Mouse (Mus musculus) adipocyte (in vitro differentiated cells): ENCODE measurements at regions not wholly inside any gene's neighbourhood (a gene's known extent, or its start where the extent isn't known, plus 50 kb on each side); places are given as distances from the start of the nearest gene placed in this dataset.
"Not testable (repeated sequence)": the region's sequence is repeated elsewhere in the genome, so short reads cannot be mapped to it uniquely, and the experiment has no call there.

Experiments used
- DNase-seq: peaks from one replicate; pipeline ENCODE4 v3.0.0-alpha.2; 2016; ENCODE audit warnings: low spot score

GRCm38 (mm10) chr12:77089624-77090278 lies 127.8 kb upstream of the Max start:
- no peak for DNase-seq

GRCm38 (mm10) chr12:77088452-77088851 lies 126.5 kb upstream of the Max start:
- peak; percentile 10 for DNase-seq

GRCm38 (mm10) chr12:77086931-77087330 lies 124.9 kb upstream of the Max start:
- DNase-seq = not testable (repeated sequence)

GRCm38 (mm10) chr12:77085894-77086293 lies 123.9 kb upstream of the Max start:
- no peak for DNase-seq

- DNase-seq = no peak
Observed at GRCm38 (mm10) chr12:77085244-77085643, 123.2 kb upstream of the Max start.

- DNase-seq = no peak
Observed at GRCm38 (mm10) chr12:77084744-77085143, 122.7 kb upstream of the Max start.

GRCm38 (mm10) chr12:77084343-77084742 lies 122.3 kb upstream of the Max start:
- no peak for DNase-seq

- no peak for DNase-seq
Observed at GRCm38 (mm10) chr12:77083760-77084159, 121.8 kb upstream of the Max start.

GRCm38 (mm10) chr12:77081774-77082173 lies 119.8 kb upstream of the Max start:
- DNase-seq = no peak

GRCm38 (mm10) chr12:77079481-77079880 lies 117.5 kb upstream of the Max start:
- no peak for DNase-seq

- DNase-seq = no peak
Observed at GRCm38 (mm10) chr12:77076678-77077077, 114.7 kb upstream of the Max start.

- DNase-seq = no peak
Observed at GRCm38 (mm10) chr12:77074602-77075001, 112.6 kb upstream of the Max start.

- DNase-seq = no peak
Observed at GRCm38 (mm10) chr12:77071700-77072099, 109.7 kb upstream of the Max start.

GRCm38 (mm10) chr12:77067938-77068337 lies 105.9 kb upstream of the Max start:
- no peak for DNase-seq

- DNase-seq = no peak
Observed at GRCm38 (mm10) chr12:77067115-77067514, 105.1 kb upstream of the Max start.

GRCm38 (mm10) chr12:77065645-77066512 lies 103.9 kb upstream of the Max start:
- no peak for DNase-seq

GRCm38 (mm10) chr12:77064048-77064447 lies 102.0 kb upstream of the Max start:
- DNase-seq = no peak

- peak; percentile 89 for DNase-seq
Observed at GRCm38 (mm10) chr12:77061562-77061847, 99.5 kb upstream of the Max start.

- DNase-seq = peak; percentile 39
Observed at GRCm38 (mm10) chr12:77060766-77061561, 99.0 kb upstream of the Max start.

- DNase-seq = peak; percentile 9
Observed at GRCm38 (mm10) chr12:77060060-77060695, 98.2 kb upstream of the Max start.

GRCm38 (mm10) chr12:77059679-77060059 lies 97.7 kb upstream of the Max start:
- no peak for DNase-seq

GRCm38 (mm10) chr12:77058596-77059190 lies 96.7 kb upstream of the Max start:
- DNase-seq = no peak
